Mouse (Mus musculus) frontal cortex, postnatal 36 days (tissue): ENCODE measurements around the gene Stub1.
"Not testable (repeated sequence)": the region's sequence is repeated elsewhere in the genome, so short reads cannot be mapped to it uniquely, and the experiment has no call there.

Source experiments
- DNase-seq, 2 experiments: peaks; one replicate each; pipeline ENCODE4 v3.0.0; 2022; ENCODE audit warnings: low spot score in 2 of 2

Gene Stub1

GRCm38 (mm10) chr17:25833291-25833663 lies at the start of gene Stub1:
TSS of gene Stub1 (minus strand) at chr17:25833404.
- DNase-seq: peak in 1 of 2 experiments; percentile 87

- no peak for DNase-seq
These were observed 49.1 kb upstream of the Stub1 start for GRCm38 (mm10) chr17:25882306-25882705.

DNA sequence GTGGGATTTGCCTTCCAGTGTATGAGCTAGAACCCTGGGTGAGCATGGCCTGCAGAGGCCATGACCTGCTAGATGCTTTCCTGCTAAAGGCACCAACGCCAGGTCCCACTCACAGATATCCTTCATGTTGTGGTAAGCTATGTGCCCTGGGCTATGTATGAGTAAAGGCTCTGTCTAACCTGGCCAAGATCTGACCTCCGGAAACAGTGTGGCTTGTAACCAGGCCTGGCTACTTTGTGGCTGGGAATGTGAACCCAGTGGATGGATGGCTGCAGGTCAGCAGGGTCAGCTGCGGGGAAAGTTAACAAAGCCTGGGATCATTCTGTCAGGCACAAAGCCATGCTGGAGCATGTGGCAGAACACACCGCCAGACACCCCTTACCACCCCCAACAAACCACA lies 48.5 kb upstream of the Stub1 start:
- DNase-seq: no peak

DNA sequence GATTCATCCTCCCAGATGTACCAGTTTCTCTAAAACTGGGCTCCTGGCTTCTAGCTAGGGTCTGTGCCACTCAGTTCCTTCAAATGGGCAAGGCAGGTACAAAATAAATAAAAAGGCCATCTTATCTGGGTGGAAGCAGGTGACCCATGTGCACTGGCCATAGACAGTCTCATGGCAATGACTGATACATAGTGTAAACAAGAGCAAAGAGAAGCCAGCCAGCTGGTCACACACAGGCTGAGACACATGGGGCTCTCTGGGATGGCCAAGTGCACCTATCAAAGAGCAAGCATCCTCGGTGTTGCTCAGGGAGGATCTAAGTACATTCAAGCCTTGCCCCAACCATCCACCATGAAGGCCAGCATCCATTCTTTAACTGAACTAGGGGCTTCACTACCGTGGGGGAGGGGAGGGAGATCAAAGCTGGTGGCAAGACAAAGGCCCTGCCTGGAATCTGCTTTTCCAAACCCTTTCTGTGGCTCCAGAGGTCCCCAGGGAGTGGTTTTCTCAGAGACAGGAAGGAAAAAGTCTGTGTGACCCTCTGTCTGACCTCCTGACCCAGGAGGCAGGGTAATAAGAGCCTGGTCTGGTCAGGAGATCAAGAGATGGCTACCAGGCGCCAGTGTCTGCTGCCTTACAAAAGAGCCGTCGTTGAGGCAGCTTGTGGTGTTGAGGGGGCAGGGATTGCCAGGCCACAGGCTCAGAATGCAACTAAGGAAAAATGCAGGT lies 47.9 kb upstream of the Stub1 start:
- DNase-seq: no peak

GRCm38 (mm10) chr17:25880196-25880910 lies 47.1 kb upstream of the Stub1 start, which contains the start of gene Wfikkn1:
TSS of gene Wfikkn1 (minus strand) at chr17:25880858.
- DNase-seq: no peak

- DNase-seq: no peak
These were observed 46.5 kb upstream of the Stub1 start for GRCm38 (mm10) chr17:25879750-25880149.

DNA sequence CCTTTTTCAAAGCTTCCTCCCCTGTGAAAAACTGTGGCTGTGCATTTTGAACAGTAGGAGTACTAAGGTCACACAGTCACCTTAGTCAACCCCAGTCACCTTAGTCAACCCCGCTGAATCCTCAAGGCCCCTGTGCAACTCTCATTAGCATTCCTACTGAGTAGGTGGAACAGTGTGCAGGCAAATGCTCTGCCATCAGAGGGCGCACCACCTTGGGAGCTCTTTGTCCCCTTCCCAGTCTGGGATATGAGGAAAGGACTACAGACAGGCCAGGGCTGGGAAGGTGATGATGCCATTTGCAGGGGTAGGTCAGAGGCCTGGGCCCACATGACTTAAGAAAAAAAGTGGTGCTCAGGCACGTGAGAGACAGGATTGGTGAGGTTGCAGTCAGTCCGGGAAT lies 46.1 kb upstream of the Stub1 start:
- DNase-seq: peak in 1 of 2 experiments; percentile 56

GRCm38 (mm10) chr17:25878611-25879180 lies 45.5 kb upstream of the Stub1 start:
- no peak for DNase-seq

GRCm38 (mm10) chr17:25877741-25878610 lies 44.8 kb upstream of the Stub1 start:
- no peak for DNase-seq

DNA sequence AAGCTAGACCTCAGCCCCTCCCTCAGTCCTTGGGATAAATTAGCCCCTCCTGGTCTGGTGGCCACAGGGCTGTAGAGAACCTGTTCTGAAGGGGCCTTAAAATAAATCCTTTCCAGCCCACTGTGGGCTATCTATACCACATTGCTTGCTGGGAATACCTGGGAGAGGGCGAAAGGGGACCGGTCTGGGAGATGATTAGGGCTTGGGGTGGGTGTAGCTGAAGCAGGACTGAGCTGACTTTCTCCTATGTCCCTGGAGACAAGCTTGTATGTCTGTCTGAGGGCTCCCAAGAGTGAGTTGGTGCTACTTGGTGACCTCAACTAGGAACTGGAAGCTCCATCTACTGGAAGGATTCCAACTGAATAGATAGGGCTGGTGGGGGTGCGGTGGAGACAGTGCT lies 43.8 kb upstream of the Stub1 start:
- DNase-seq: no peak

DNA sequence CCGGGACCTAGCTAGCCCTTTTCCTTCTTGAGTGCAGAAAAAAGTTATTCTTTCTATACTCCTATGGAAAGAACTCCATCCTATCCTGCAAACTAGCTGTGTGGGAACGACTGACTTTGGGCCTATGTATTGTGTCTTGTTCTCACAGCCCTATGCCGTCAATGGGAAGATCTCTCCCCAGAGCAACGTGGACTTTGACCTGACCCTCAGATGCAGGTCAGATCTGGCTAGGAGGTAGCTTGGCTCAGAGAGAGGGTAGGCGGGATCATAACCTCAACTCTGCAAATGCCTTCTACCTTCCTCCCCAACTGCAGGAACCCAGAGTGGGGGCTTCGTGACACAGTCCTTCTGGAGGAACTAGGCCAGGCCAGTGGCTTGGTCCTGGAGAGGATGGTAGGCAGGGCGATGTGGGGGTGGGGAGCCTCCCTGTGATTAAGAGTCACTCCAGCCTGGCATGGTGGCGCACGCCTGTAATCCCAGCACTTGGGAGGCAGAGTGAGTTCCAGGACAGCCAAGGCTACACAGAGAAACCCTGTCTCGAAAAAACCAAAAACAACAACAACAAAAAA lies 43.2 kb upstream of the Stub1 start:
- DNase-seq: no peak

- DNase-seq: peak; percentile 91
These were observed 42.2 kb upstream of the Stub1 start for GRCm38 (mm10) chr17:25875171-25876136.

DNA sequence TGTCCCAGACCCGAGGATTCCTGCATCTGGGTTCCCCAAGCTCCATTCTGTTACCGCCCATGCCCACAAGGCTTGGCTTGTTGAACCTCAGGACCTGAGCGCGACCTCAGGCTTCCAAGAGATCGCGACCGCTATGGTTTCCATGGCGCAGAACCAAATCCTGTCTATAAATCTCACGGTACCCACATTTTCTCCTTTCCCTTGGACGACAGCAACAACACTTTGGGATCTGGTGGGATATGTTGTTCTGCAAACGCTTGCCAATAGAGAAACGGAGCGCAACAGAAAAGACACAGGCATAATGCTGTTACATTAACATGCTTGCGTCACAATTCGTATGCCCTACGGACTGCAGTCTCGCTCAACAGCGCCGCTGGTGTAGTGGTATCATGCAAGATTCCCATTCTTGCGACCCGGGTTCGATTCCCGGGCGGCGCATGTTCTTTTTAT lies 41.5 kb upstream of the Stub1 start, which contains the start of gene Mettl26:
Mettl26 (plus strand) TSS at position 354 of the 450 bp plus-strand sequence.
- peak; percentile 100 for DNase-seq

GRCm38 (mm10) chr17:25874148-25874720 lies 41.0 kb upstream of the Stub1 start:
- DNase-seq: no peak

DNA sequence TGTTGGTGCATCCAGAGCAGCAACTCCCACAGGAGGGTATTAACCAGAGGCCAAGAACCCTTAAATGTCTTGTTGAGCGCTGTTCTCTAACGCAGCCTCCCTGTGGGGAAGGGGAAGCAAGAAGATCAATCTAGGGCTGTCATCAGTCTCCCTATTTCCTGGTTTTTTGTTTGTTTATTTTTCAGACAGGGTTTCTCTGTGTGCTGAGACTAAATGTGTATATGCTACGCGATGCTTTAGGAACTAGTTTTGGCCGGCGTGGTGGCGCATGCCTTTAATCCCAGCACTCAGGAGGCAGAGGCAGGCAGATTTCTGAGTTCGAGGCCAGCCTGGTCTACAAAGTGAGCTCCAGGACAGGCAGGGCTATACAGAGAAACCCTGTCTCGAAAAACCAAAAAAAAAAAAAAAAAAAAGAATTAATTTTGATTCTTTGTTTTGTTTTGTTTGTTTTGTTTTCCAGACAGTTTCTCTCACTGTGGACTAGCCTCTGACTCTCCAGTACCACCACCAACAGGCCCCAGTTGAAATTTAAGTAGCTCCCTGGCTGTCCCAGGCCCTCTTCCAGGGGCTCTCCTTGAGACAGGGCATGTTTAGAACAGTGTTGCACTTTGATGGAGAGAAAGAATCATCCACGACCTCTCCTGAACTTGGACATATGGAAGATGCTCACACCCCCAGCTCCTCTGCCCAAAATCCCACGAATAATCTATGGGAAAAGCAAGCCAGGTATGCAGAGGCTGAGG lies 40.4 kb upstream of the Stub1 start:
- DNase-seq: no peak

DNA sequence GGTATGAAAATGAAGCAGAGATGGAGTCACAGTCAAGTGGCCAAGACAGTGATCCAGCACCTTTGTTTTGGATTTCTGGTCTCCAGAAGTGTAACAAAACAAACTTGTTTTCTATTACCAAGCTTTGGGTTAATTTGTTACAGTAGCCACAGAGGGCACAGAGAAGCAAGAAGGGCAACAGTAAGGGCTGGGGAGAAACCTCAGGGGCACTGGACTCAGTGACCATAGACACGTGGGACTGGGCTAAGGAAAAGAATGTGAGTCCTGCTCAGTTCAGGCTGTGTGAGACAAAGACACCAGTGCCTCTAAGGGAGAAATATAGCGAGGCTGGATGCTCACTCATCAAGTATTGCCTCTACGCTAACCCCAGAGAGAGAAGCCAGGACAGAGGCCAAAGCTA lies 39.5 kb upstream of the Stub1 start:
- no peak for DNase-seq

DNA sequence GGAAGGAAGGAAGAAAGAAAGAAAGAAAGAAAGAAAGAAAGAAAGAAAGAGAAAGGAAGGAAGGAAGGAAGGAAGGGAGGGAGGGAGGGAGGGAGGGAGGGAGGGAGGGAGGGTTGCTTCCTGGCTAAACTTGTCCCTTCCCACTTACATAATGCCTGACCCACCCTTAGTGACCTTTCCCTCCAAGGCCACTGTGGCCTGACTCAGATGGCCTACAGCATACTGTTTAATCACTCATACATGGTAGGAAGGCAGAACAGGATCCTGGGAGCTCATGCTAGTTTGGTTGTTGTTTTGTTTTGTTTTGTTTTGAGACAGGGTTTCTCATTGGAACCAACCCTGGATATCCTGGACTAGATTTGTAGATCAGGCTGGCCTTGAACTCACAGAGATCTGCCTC lies 38.4 kb upstream of the Stub1 start:
- not testable (repeated sequence) for DNase-seq

- no peak for DNase-seq
These were observed 36.8 kb upstream of the Stub1 start for GRCm38 (mm10) chr17:25869954-25870353.

- DNase-seq: no peak
These were observed 36.3 kb upstream of the Stub1 start for GRCm38 (mm10) chr17:25869498-25869897.
